Mouse (Mus musculus) heart, embryonic 14.5 days (tissue): ENCODE data around the gene Zfand3. TPM values are rescaled to one million over a fixed set of nuclear protein-coding genes. Genes with fewer than 3 reads are reported as not detected.

Experiments used
- ATAC-seq: fragments of 200-750 bp; cut with Nextera tagmentation; 2 replicates; pipeline ENCODE4 v1.8.0; 2017; ENCODE audit warnings: low read depth, moderate TSS enrichment; ENCODE audit not compliant: insufficient number of reproducible peaks, insufficient read depth, low FRiP score
- H3K27ac ChIP-seq, 2 experiments: fragments of 200-500 bp in 1 of 2; fragments of 300-500 bp in 1 of 2; sonication (generic) in 1 of 2; replicated peaks in 1 of 2; 2 replicates each; pipeline ENCODE4 v1.5.1; 2012 to 2014; ENCODE audit warnings: low read depth in 2 of 2, low read length in 2 of 2, control low read depth in 1 of 2, mild to moderate bottlenecking in 1 of 2, mixed read lengths in 1 of 2; ENCODE audit not compliant: control insufficient read depth in 1 of 2, insufficient read depth in 1 of 2
- H3K27me3 ChIP-seq: fragments of 300-500 bp; sonication (generic); 2 replicates; pipeline ENCODE4 v1.6.1; 2014; ENCODE audit warnings: mild to moderate bottlenecking, low read length, control low read depth; ENCODE audit not compliant: control insufficient read depth, insufficient read depth
- H3K36me3 ChIP-seq: fragments of 300-500 bp; sonication (generic); 2 replicates; pipeline ENCODE4 v1.6.1; 2014; ENCODE audit warnings: mild to moderate bottlenecking, control low read depth, low read length, mixed read lengths; ENCODE audit not compliant: control insufficient read depth, insufficient read depth
- H3K4me1 ChIP-seq, 2 experiments: fragments of 200-500 bp in 1 of 2; fragments of 300-500 bp in 1 of 2; sonication (generic) in 1 of 2; 2 replicates each; pipeline ENCODE4 v1.6.1; 2012 to 2014; ENCODE audit warnings: low read length in 2 of 2, control low read depth in 1 of 2, mixed read lengths in 1 of 2; ENCODE audit not compliant: control insufficient read depth in 2 of 2, insufficient read depth in 2 of 2
- H3K4me2 ChIP-seq: fragments of 300-500 bp; sonication (generic); 2 replicates; pipeline ENCODE4 v1.6.1; 2014; ENCODE audit warnings: mild to moderate bottlenecking, low read length
- H3K4me3 ChIP-seq, 2 experiments: fragments of 200-500 bp in 1 of 2; fragments of 300-500 bp in 1 of 2; sonication (generic) in 1 of 2; 2 replicates each; pipeline ENCODE4 v1.5.1; 2012 to 2014; ENCODE audit warnings: low read length in 2 of 2, mild to moderate bottlenecking in 2 of 2, control low read depth in 1 of 2, low read depth in 1 of 2, moderate library complexity in 1 of 2; ENCODE audit not compliant: control insufficient read depth in 1 of 2, insufficient read depth in 1 of 2
- H3K9ac ChIP-seq: fragments of 300-500 bp; sonication (generic); 2 replicates; pipeline ENCODE4 v1.6.1; 2014; ENCODE audit warnings: mild to moderate bottlenecking, low read length
- H3K9me3 ChIP-seq: fragments of 300-500 bp; sonication (generic); 2 replicates; pipeline ENCODE4 v1.6.1; 2016; ENCODE audit warnings: low read length, control low read depth; ENCODE audit not compliant: control insufficient read depth
- WGBS: fragments of 180-500 bp; shearing (Covaris S2); extraction: QIAGEN DNeasy Blood & Tissue Kit; methylation state at CpG from one replicate; pipeline ENCODE4 v1.1.7; 2014; 5-methylcytosine and 5-hydroxymethylcytosine counted together
- polyA plus RNA-seq: library from polyadenylated mRNA; unstranded; fragments of >200 nt; fragmentation: Nextera tagmentation; extraction: Ambion mirVana; gene quantifications from 2 replicates; pipeline ENCODE4 v1.2.1, GENCODE M21; 2014

The Zfand3 gene
- polyA plus RNA-seq, 1 experiment from 2014 or later: 48.1 TPM

- 68% methylated on average over 4 of the region's 4 CpGs for WGBS
- Histone ChIP-seq H3K27ac (no peak overlapping the region), H3K4me2 (no peak overlapping the region), H3K9me3 (no peaks in the 10 kb centered on the region), H3K27me3 (no peaks in the 10 kb centered on the region), H3K4me1 (peaks cover 13 to 53% of the 10 kb centered on the region in 2 experiments), H3K36me3 (no peaks in the 10 kb centered on the region), H3K9ac (no peak overlapping the region), H3K4me3 (no peak overlapping the region)
- no peak for ATAC-seq
Observed at GRCm38 (mm10) chr17:30033991-30034390, 29.5 kb downstream of the Zfand3 start.

GRCm38 (mm10) chr17:30035216-30036005 lies 30.9 kb downstream of the Zfand3 start:
- Histone ChIP-seq H3K27ac (no peak overlapping the region), H3K4me3 (no peak overlapping the region), H3K36me3 (no peaks in the 10 kb centered on the region), H3K27me3 (no peaks in the 10 kb centered on the region), H3K4me1 (peaks cover 8 to 45% of the 10 kb centered on the region in 2 experiments), H3K9ac (no peak overlapping the region), H3K4me2 (no peak overlapping the region), H3K9me3 (no peaks in the 10 kb centered on the region)
- ATAC-seq: no peak
- 67% methylated on average over 4 of the region's 4 CpGs for WGBS

- no peaks in the 10 kb centered on the region for H3K27me3 ChIP-seq
- H3K9ac ChIP-seq: no peak overlapping the region
- no peak overlapping the region for H3K4me2 ChIP-seq
- WGBS: 88% methylated on average over 7 of the region's 7 CpGs
- no peak overlapping the region for H3K4me3 ChIP-seq
- no peak overlapping the region for H3K27ac ChIP-seq
- no peaks in the 10 kb centered on the region for H3K9me3 ChIP-seq
- H3K36me3 ChIP-seq: no peaks in the 10 kb centered on the region
- no peak for ATAC-seq
- H3K4me1 ChIP-seq: peaks cover 0 to 24% of the 10 kb centered on the region in 2 experiments; a peak in 3 of 4 replicates
Observed at GRCm38 (mm10) chr17:30043163-30043822, 38.8 kb downstream of the Zfand3 start.

- no peak overlapping the region for H3K4me2 ChIP-seq
- no peak for ATAC-seq
- no peaks in the 10 kb centered on the region for H3K9me3 ChIP-seq
- H3K9ac ChIP-seq: no peak overlapping the region
- no peaks in the 10 kb centered on the region for H3K27me3 ChIP-seq
- H3K4me3 ChIP-seq: no peak overlapping the region
- H3K27ac ChIP-seq: no peak overlapping the region
- no peaks in the 10 kb centered on the region for H3K36me3 ChIP-seq
- H3K4me1 ChIP-seq: peaks cover 0 to 18% of the 10 kb centered on the region in 2 experiments; a peak in 3 of 4 replicates
- 78% methylated on average over 2 of the region's 2 CpGs for WGBS
Observed at GRCm38 (mm10) chr17:30045181-30045580, 40.6 kb downstream of the Zfand3 start.

GRCm38 (mm10) chr17:30046654-30047053 lies 42.1 kb downstream of the Zfand3 start:
- Histone ChIP-seq H3K9ac (no peak overlapping the region), H3K9me3 (no peaks in the 10 kb centered on the region), H3K4me3 (no peak overlapping the region), H3K4me1 (peaks cover 2 to 19% of the 10 kb centered on the region in 2 experiments; a peak in 3 of 4 replicates), H3K27ac (no peak overlapping the region), H3K27me3 (no peaks in the 10 kb centered on the region), H3K36me3 (no peaks in the 10 kb centered on the region), H3K4me2 (no peak overlapping the region)
- WGBS: 89% methylated on average over 5 of the region's 5 CpGs
- no peak for ATAC-seq

- no peak overlapping the region for H3K4me3 ChIP-seq
- no peak for ATAC-seq
- H3K36me3 ChIP-seq: peaks cover 7% of the 10 kb centered on the region; the same call in 1 of the 2 replicates
- no peaks in the 10 kb centered on the region for H3K9me3 ChIP-seq
- H3K27ac ChIP-seq: peak overlapping the region; percentile 73 to 75
- H3K4me1 ChIP-seq: peaks cover 4 to 27% of the 10 kb centered on the region in 2 experiments
- no peaks in the 10 kb centered on the region for H3K27me3 ChIP-seq
- peak overlapping the region; percentile 9; the same call in 1 of the 2 replicates for H3K4me2 ChIP-seq
- WGBS: 48% methylated on average over 5 of the region's 5 CpGs
- H3K9ac ChIP-seq: no peak overlapping the region
Observed at GRCm38 (mm10) chr17:30051523-30052346, 47.2 kb downstream of the Zfand3 start.

- H3K4me2 ChIP-seq: 0 out of 2 replicates have a peak overlapping the region, but pooled peaks have one; percentile 13
- ATAC-seq: no peak
- H3K9ac ChIP-seq: no peak overlapping the region
- peak overlapping the region; percentile 62 to 75; a peak in 3 of 4 replicates for H3K27ac ChIP-seq
- 47% methylated on average over 5 of the region's 5 CpGs for WGBS
- H3K36me3 ChIP-seq: peaks cover 7% of the 10 kb centered on the region; the same call in 1 of the 2 replicates
- no peak overlapping the region for H3K4me3 ChIP-seq
- no peaks in the 10 kb centered on the region for H3K9me3 ChIP-seq
- H3K27me3 ChIP-seq: no peaks in the 10 kb centered on the region
- peaks cover 4 to 27% of the 10 kb centered on the region in 2 experiments for H3K4me1 ChIP-seq
Observed at GRCm38 (mm10) chr17:30052347-30052742, 47.8 kb downstream of the Zfand3 start.
